ENCODE assay signal across 27 mouse cellular contexts in the genomic region with DNA sequence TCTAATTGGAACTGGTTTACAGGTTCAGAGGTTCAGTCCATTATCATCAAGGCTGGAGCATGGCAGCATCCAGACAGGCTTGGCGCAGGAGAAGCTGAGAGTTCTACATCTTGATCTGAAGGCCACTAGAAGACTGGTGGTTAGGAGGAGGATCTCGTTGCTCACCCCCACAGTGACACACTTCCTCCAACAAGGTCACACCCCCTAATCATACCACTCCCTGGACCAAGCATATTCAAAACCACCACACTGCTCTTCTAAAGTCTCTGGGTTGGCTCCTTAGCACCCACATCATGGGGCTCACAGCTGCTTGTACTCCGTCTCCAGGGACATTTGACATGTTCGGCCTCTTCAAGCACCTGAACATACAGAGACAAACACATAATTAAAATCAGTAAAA.
"Had no signal": no experiment of that assay in that cellular context is flagged by ENCODE, and none has a peak within 500 bp of the region (broad histone marks: within the 10 kb centered on the region; RNA-seq: fewer than 3 reads in every experiment).

No protein-coding gene starts in this region.

- H3K9me3 ChIP-seq: heart, embryonic 13.5 days; heart, embryonic 15.5 days; hindbrain, embryonic 10.5 days; hindbrain, embryonic 12.5 days; intestine, embryonic 15.5 days; limb, embryonic 13.5 days; limb, embryonic 15.5 days; liver, embryonic 12.5 days had no signal

- H3K4me3 ChIP-seq: gastrocnemius, adult 2 months; heart, adult 2 months; heart, embryonic 13.5 days; heart, embryonic 15.5 days; hindbrain, embryonic 10.5 days; hindbrain, embryonic 12.5 days; intestine, embryonic 15.5 days; layer of hippocampus, adult 2 months; limb, embryonic 13.5 days; limb, embryonic 15.5 days; liver, embryonic 12.5 days had no signal

- H3K27me3 ChIP-seq: heart, embryonic 13.5 days; heart, embryonic 15.5 days; hindbrain, embryonic 12.5 days; intestine, embryonic 15.5 days; limb, embryonic 13.5 days; limb, embryonic 15.5 days; liver, embryonic 12.5 days had no signal

- DNase-seq: gastrocnemius, adult 2 months; gastrocnemius, postnatal 10 days; gastrocnemius, postnatal 25 days; heart, adult 11 months; heart, adult 2 months; heart, postnatal 14 days; heart, postnatal 4 days; kidney, adult 18-20 months; kidney, adult 8-10 months; kidney, postnatal 10 days; kidney, postnatal 25 days; kidney, postnatal 4 days; left cerebral cortex, postnatal 4 days had no signal

- H3K9ac ChIP-seq: heart, embryonic 13.5 days; heart, embryonic 15.5 days; hindbrain, embryonic 12.5 days; hindbrain, embryonic 14.5 days; intestine, embryonic 15.5 days; limb, embryonic 13.5 days; limb, embryonic 15.5 days; liver, embryonic 12.5 days had no signal

- H3K4me2 ChIP-seq: heart, embryonic 11.5 days; heart, embryonic 13.5 days; heart, embryonic 15.5 days; hindbrain, embryonic 12.5 days; hindbrain, embryonic 14.5 days; intestine, embryonic 15.5 days; limb, embryonic 13.5 days; limb, embryonic 15.5 days; liver, embryonic 12.5 days had no signal

- H3K4me1 ChIP-seq: heart, embryonic 15.5 days; hindbrain, embryonic 12.5 days; intestine, embryonic 15.5 days; limb, embryonic 13.5 days; limb, embryonic 15.5 days had no signal

- H3K36me3 ChIP-seq: heart, embryonic 13.5 days; heart, embryonic 15.5 days; hindbrain, embryonic 10.5 days; hindbrain, embryonic 12.5 days; intestine, embryonic 15.5 days; limb, embryonic 13.5 days; limb, embryonic 15.5 days; liver, embryonic 12.5 days had no signal

- ATAC-seq: hindbrain, embryonic 16.5 days; inflammation-experienced regulatory T-cells, adult 6 months; intestine, embryonic 15.5 days; intestine, postnatal 0 days; liver, embryonic 12.5 days had no signal

- H3K27ac ChIP-seq: gastrocnemius, adult 2 months; heart, adult 2 months; heart, embryonic 13.5 days; heart, embryonic 15.5 days; hindbrain, embryonic 10.5 days; hindbrain, embryonic 12.5 days; hindbrain, embryonic 14.5 days; intestine, embryonic 15.5 days; layer of hippocampus, adult 2 months; limb, embryonic 13.5 days; limb, embryonic 15.5 days; liver, embryonic 12.5 days had no signal
